Mouse (Mus musculus) embryonic facial prominence, embryonic 12.5 days (tissue): ENCODE data around the gene Gm49361. TPM values are rescaled to one million over a fixed set of nuclear protein-coding genes. Genes with fewer than 3 reads are reported as not detected.
"Not testable (repeated sequence)": the region's sequence is repeated elsewhere in the genome, so short reads cannot be mapped to it uniquely, and the experiment has no call there.

ENCODE experiments used
- ATAC-seq: fragments of 200-750 bp; cut with Nextera tagmentation; 2 replicates; pipeline ENCODE4 v1.8.0; 2017; ENCODE audit not compliant: insufficient number of reproducible peaks, insufficient read depth, low FRiP score, low TSS enrichment
- H3K27ac ChIP-seq: fragments of 300-500 bp; sonication (generic); 2 replicates; pipeline ENCODE4 v1.5.1; 2016; ENCODE audit warnings: mild to moderate bottlenecking
- H3K27me3 ChIP-seq: fragments of 300-500 bp; sonication (generic); 2 replicates; pipeline ENCODE4 v1.6.1; 2016; ENCODE audit warnings: mild to moderate bottlenecking, moderate library complexity
- H3K36me3 ChIP-seq: fragments of 300-500 bp; sonication (generic); 2 replicates; pipeline ENCODE4 v1.6.1; 2016; ENCODE audit warnings: mild to moderate bottlenecking
- H3K4me1 ChIP-seq: fragments of 300-500 bp; sonication (generic); 2 replicates; pipeline ENCODE4 v1.6.1; 2016
- H3K4me2 ChIP-seq: fragments of 300-500 bp; sonication (generic); replicated peaks from 2 replicates; pipeline ENCODE4 v1.6.1; 2016; ENCODE audit warnings: mild to moderate bottlenecking, moderate library complexity
- H3K4me3 ChIP-seq: fragments of 300-500 bp; sonication (generic); 2 replicates; pipeline ENCODE4 v1.5.1; 2016; ENCODE audit warnings: mild to moderate bottlenecking
- H3K9ac ChIP-seq: fragments of 300-500 bp; sonication (generic); 2 replicates; pipeline ENCODE4 v1.6.1; 2016; ENCODE audit warnings: mild to moderate bottlenecking, moderate library complexity
- H3K9me3 ChIP-seq: fragments of 300-500 bp; sonication (generic); 2 replicates; pipeline ENCODE4 v1.6.1; 2016; ENCODE audit warnings: mild to moderate bottlenecking, moderate library complexity
- WGBS: fragments of 180-500 bp; shearing (Covaris S2); methylation state at CpG from one replicate; pipeline ENCODE4 v1.1.7; 2016; 5-methylcytosine and 5-hydroxymethylcytosine counted together
- polyA plus RNA-seq: library from polyadenylated mRNA; unstranded; fragments of >200 nt; fragmentation: Nextera tagmentation; extraction: Ambion mirVana; gene quantifications from 2 replicates; pipeline ENCODE4 v1.2.1, GENCODE M21; 2016

Gene Gm49361
- polyA plus RNA-seq, 1 experiment from 2014 or later, result not detected

DNA sequence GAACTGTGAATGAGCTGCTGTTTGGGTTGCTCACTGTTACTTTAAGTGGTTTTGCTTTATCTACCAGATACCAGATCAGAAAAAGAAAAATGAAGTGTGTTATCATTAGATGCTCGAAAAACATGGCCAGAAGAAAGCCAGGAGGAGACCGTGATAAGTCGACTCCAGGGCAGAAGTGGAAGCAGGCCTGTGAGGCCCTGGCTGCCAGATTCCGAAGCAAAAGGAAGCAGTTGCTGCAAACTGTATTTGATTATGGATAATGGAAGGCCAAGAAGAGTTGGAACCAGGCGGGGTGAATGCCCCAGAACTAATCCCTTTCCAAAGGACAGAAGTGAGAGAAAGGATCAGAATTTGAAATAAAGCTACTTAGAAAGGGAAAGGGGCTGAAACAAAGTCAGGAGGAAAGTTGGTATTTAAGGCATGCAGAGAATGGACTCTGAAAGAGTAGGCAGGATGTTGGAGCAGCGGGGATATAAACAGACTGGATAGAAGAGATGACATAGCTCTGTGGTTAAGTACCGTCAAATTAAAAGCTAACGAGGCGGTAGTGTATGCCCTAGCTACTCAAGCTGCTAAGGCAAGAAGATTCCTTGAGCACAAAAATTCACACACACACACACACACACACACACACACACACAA, 7.6 kb upstream of the Gm49361 start:
- no peak overlapping the region for H3K9ac ChIP-seq
- H3K27ac ChIP-seq, result peak overlapping the region; percentile 65; the same call in 1 of the 2 replicates
- no peak overlapping the region for H3K4me2 ChIP-seq
- no peaks in the 10 kb centered on the region for H3K9me3 ChIP-seq
- H3K27me3 ChIP-seq, result no peaks in the 10 kb centered on the region
- ATAC-seq, result no peak
- no peaks in the 10 kb centered on the region for H3K36me3 ChIP-seq
- WGBS, result 17% methylated on average over 9 of the region's 9 CpGs
- peaks cover 5% of the 10 kb centered on the region; the same call in 1 of the 2 replicates for H3K4me1 ChIP-seq
- H3K4me3 ChIP-seq, result no peak overlapping the region

DNA sequence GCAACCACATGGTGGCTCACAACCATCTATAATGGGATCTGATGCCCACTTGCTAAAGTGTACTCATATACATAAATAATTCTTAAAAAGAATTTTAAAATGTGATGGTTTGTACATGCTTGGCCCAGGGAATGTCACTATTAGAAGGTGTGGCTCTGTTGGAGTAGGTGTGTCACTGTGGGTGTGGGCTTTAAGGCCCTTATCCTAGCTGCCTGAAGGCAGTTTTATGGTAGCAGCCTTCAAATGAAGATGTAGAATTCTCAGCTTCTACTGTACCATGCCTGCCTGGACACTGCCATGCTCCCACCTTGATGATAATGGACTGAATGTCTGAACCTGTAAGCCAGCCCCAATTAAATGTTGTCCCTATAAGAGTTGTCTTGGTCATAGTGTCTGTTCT, 5.1 kb upstream of the Gm49361 start:
- not testable (repeated sequence) for H3K36me3 ChIP-seq, H3K9ac ChIP-seq, H3K4me3 ChIP-seq, H3K9me3 ChIP-seq, H3K4me1 ChIP-seq, H3K27me3 ChIP-seq, H3K27ac ChIP-seq, ATAC-seq, H3K4me2 ChIP-seq

DNA sequence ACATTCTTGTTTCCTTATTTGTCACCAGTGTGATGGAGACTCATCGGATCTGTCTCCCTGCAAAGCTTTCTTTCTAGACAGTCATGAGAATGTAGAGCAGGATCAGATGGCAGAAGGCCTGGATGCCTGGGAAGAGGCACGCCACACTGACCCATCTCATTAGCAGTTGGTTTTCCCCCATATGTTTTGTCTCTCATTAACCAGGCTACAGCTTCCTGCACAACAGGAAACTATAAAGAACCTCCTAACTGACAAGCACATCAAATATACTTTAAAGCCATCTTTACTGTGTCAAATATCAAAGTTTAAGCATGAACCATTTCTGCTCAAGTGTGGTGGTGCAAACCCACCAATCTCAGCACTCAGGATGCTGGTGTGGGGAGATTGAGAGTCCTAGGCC, 3.6 kb upstream of the Gm49361 start:
- Histone ChIP-seq H3K9me3 (no peaks in the 10 kb centered on the region), H3K9ac (no peak overlapping the region), H3K27me3 (no peaks in the 10 kb centered on the region), H3K4me2 (no peak overlapping the region), H3K4me3 (no peak overlapping the region), H3K27ac (no peak overlapping the region), H3K4me1 (peaks cover 9% of the 10 kb centered on the region; the same call in 1 of the 2 replicates), H3K36me3 (no peaks in the 10 kb centered on the region)
- ATAC-seq, result no peak
- 62% methylated on average over 2 of the region's 2 CpGs for WGBS

DNA sequence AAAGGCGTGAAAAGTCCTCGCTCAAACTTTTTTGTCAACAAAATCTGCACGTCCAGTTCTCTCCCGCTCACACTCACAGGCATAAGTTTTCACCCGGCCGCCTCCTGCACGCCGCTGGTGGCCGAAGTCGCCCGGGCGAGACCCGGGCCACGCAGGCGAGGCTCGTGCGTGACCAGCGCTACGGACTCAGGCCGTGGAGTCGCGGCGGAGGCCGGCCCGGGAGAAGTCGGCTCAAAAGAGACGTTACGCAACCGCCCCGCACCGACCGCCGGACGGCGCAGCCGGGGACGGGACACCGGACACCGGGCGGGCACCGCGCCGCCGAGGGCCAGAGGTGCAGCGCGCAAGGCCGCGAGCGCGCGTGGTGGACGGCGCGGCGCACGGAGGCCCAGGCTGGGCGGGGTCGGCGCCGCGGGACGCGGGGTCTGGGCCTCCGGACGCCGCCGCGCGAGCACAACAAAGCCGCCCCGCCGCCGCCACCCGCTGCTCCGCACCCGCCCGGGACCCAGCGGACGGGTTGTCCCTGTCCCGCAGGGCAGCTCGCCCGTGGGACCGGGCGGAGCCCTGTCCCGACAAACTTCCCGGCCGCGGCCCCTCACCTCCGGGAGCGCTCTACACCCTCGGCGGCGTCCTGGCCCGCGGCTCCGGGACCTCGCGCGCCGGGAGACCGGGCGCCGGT, 473 bp downstream of the Gm49361 start:
- Histone ChIP-seq H3K9ac (peak overlapping the region; percentile 94), H3K9me3 (no peaks in the 10 kb centered on the region), H3K4me1 (peaks cover 24% of the 10 kb centered on the region), H3K27me3 (no peaks in the 10 kb centered on the region), H3K4me3 (peak overlapping the region; percentile 95), H3K27ac (peak overlapping the region; percentile 88), H3K36me3 (no peaks in the 10 kb centered on the region), H3K4me2 (peak overlapping the region; percentile 54)
- WGBS, result under 1% methylated on average over 99 of the region's 103 CpGs
- peak; percentile 70 for ATAC-seq

DNA sequence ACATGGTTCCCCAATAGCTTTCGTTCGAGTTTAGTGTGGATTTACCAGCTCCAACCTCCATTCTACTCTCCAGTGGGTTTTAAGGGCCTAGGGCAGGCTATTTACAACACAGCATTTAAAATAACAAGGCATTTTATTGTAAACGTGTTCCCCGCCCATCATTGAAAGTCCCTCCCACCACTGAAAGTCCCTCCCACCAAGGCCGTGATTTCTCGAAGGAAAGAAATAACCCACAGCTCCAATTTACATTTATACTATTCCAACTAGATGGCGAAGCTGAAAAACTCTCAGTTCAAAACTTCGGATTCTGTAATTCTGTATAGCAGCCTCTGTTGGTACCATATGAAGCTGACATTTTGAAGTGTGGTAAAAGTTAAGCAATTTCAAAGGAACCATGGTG, 1.4 kb downstream of the Gm49361 start:
- H3K9ac ChIP-seq, result peak overlapping the region; percentile 94; the same call in 1 of the 2 replicates
- peak overlapping the region; percentile 54 for H3K4me2 ChIP-seq
- H3K9me3 ChIP-seq, result no peaks in the 10 kb centered on the region
- H3K27ac ChIP-seq, result no peak overlapping the region
- no peak for ATAC-seq
- H3K27me3 ChIP-seq, result no peaks in the 10 kb centered on the region
- H3K36me3 ChIP-seq, result no peaks in the 10 kb centered on the region
- WGBS, result 0% methylated on average over 8 of the region's 8 CpGs
- H3K4me3 ChIP-seq, result peak overlapping the region; percentile 95
- peaks cover 24% of the 10 kb centered on the region for H3K4me1 ChIP-seq

DNA sequence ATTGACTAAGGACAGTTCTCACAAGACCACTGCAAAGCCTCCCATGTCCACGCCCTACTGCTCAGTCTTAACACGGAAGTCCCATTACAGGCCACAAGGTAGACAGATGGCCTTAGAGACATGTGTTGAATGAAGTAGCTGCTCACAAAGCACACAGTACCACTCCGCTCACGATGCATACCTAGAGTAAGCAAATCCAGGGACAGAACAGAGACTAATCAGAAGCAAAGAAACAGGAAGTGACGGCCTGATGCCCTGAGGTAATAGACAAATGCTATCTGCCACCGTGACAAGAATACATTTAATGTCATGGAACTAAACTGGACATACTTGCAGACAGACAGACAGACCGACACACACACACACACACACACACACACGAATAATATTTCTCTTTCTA, 5.3 kb downstream of the Gm49361 start:
- no peaks in the 10 kb centered on the region for H3K27me3 ChIP-seq
- WGBS, result 57% methylated on average over 8 of the region's 8 CpGs
- peaks cover 24% of the 10 kb centered on the region for H3K4me1 ChIP-seq
- no peak overlapping the region for H3K9ac ChIP-seq
- H3K27ac ChIP-seq, result no peak overlapping the region
- no peaks in the 10 kb centered on the region for H3K9me3 ChIP-seq
- H3K36me3 ChIP-seq, result peaks cover 5% of the 10 kb centered on the region; the same call in 1 of the 2 replicates
- H3K4me2 ChIP-seq, result no peak overlapping the region
- H3K4me3 ChIP-seq, result no peak overlapping the region
- ATAC-seq, result no peak

DNA sequence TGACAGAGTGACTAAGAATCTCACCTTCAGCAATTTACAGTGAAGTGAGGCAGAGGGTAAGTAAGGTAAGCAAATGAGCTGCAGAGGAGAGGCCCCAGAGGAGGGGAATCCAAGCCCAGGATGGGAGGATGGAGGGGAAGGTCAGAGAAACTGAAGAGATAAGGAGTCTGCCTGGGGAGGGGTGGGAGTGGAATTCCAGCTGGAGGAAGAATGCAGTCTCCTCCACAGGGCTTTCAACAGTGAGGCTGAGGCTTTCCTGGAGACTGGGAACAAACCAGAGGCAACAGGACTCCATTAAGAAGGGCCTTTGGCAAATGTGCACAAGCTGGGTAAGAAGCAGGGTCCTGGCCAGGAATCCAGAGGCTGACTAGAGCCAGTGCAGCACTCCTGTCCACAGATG, 8.8 kb downstream of the Gm49361 start:
- H3K27ac ChIP-seq, result no peak overlapping the region
- no peaks in the 10 kb centered on the region for H3K9me3 ChIP-seq
- H3K4me3 ChIP-seq, result no peak overlapping the region
- ATAC-seq, result no peak
- H3K4me1 ChIP-seq, result peaks cover 15% of the 10 kb centered on the region; the same call in 1 of the 2 replicates
- H3K27me3 ChIP-seq, result no peaks in the 10 kb centered on the region
- no peak overlapping the region for H3K9ac ChIP-seq
- H3K36me3 ChIP-seq, result peaks cover 11% of the 10 kb centered on the region; the same call in 1 of the 2 replicates
- no peak overlapping the region for H3K4me2 ChIP-seq

DNA sequence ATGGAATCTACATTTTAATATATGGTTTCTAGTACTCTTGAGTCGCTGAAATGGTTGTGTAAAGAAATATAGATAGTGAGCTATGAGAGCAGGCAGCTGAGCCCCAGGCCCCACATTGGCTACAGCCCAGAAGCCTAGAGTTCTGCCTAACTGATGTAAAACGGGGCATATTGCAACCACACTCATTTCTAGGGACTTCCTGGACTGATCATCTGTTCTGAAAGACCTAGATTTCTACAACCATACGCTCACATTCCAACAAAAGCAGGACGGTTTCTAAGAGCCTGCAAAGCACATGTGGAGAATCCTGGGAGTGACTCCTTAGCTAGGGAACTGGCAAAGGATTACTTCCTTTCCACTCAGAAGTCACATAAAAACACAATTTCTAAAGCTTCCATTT, 9.8 kb downstream of the Gm49361 start:
- Histone ChIP-seq H3K4me2 (no peak overlapping the region), H3K4me3 (no peak overlapping the region), H3K9me3 (no peaks in the 10 kb centered on the region), H3K27ac (0 out of 2 replicates have a peak overlapping the region, but pooled peaks have one; percentile 3), H3K36me3 (peaks cover 11% of the 10 kb centered on the region; the same call in 1 of the 2 replicates), H3K27me3 (no peaks in the 10 kb centered on the region), H3K9ac (no peak overlapping the region), H3K4me1 (peaks cover 15% of the 10 kb centered on the region; the same call in 1 of the 2 replicates)
- no peak for ATAC-seq
- 69% methylated on average over 4 of the region's 4 CpGs for WGBS

DNA sequence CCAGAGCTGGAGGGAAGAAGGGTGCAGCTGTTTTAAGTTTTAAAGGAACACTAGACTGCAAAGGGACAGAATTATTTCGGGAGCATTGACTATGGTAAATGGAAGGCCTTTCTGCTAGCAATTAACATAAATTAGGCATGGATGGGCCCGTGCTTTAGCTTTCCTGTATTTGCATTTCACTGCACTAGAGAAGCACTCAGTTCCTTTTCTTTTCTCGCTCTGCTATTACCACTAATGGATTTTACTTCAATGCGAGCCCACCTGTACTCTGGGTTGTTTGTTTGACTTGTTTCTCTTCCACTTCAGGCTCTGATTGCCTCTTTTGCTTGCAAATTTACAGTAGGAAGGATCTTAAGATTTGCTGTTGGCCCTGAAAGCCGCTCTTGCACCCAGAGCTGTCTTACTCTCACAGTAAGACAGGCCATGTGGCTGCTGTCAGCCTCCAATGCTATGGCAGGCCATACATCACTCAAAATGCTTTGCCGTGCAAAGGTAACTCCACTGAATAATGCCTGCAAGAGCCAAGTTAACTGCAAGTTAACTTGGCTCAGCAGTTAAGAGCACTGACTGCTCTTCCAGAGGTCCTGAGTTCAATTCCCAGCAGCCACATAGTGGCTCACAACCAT, 13.1 kb downstream of the Gm49361 start:
- Histone ChIP-seq H3K9me3 (no peaks in the 10 kb centered on the region), H3K4me2 (no peak overlapping the region), H3K27ac (0 out of 2 replicates have a peak overlapping the region, but pooled peaks have one; percentile 50), H3K9ac (no peak overlapping the region), H3K36me3 (0 out of 2 replicates have a peak, but pooled peaks cover 12% of the 10 kb centered on the region), H3K4me3 (no peak overlapping the region), H3K4me1 (peaks cover 24% of the 10 kb centered on the region), H3K27me3 (no peaks in the 10 kb centered on the region)
- ATAC-seq, result 0 out of 2 replicates have a peak, but pooled peaks have one; percentile 22
- WGBS, result 37% methylated on average over 6 of the region's 6 CpGs

DNA sequence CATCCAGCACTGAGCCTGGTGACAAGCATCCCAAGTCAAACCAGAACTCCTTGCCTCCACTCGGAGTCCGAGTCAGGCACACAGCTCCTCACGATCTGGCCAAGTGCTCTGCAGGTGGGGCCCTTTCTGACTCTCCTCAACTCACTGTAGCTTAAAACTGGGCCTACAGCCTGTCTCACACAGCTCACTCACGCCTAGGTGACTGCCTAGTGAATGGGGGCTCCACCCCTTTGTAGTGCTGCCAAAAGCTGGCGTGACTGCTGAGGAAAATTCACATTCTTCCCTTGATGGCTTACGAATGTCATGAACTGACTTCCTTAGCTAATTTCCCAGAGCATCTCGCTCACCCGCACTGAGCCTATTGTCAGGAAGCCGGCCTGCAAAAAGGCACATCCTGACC, 15.4 kb downstream of the Gm49361 start:
- no peak overlapping the region for H3K9ac ChIP-seq
- no peak overlapping the region for H3K27ac ChIP-seq
- no peaks in the 10 kb centered on the region for H3K9me3 ChIP-seq
- H3K4me3 ChIP-seq, result no peak overlapping the region
- no peak overlapping the region for H3K4me2 ChIP-seq
- peaks cover 26% of the 10 kb centered on the region for H3K36me3 ChIP-seq
- 56% methylated on average over 9 of the region's 9 CpGs for WGBS
- no peaks in the 10 kb centered on the region for H3K27me3 ChIP-seq
- peaks cover 20% of the 10 kb centered on the region for H3K4me1 ChIP-seq
- no peak for ATAC-seq

DNA sequence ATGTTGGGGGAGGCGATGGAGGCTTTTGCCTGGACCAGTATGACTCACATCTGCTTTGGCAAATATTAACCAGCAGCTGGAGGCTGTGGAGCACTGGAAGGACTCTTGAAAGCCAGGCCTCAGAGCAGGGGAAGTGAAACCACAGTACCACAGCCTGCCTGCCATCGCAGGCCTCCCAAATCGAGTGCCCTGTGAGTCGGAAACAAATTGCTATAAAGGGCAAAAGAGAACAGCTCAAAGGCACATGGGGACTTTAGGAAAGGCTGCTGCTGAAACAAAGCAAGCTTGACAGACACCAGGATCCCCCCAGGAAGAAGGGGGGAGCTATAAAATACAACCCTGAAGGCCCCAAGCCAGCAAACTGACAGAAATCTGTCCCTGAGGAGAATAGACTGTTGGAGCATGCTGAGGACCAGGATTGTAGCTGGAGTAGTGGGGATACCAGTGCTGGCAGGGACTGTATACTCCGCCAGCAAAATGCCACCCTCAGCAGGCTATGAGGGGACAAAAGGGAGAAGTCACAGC, 15.9 kb downstream of the Gm49361 start:
- 69% methylated on average over 5 of the region's 5 CpGs for WGBS

More for the DNA sequence above, 15.9 kb downstream of the Gm49361 start:
- H3K27ac ChIP-seq, result no peak overlapping the region
- H3K4me3 ChIP-seq, result no peak overlapping the region
- H3K9me3 ChIP-seq, result no peaks in the 10 kb centered on the region
- H3K27me3 ChIP-seq, result no peaks in the 10 kb centered on the region
- H3K9ac ChIP-seq, result no peak overlapping the region
- H3K4me1 ChIP-seq, result peaks cover 20% of the 10 kb centered on the region
- no peak for ATAC-seq
- H3K4me2 ChIP-seq, result no peak overlapping the region
- H3K36me3 ChIP-seq, result peaks cover 31% of the 10 kb centered on the region
